Mouse (Mus musculus): ENCODE results near the gene Actr2. TPM values are rescaled to one million over a fixed set of nuclear protein-coding genes. Genes with fewer than 3 reads are reported as not detected.

Gene Actr2
- total RNA-seq, 2 experiments from 2014 or later, result 258 to 277 TPM

DNA sequence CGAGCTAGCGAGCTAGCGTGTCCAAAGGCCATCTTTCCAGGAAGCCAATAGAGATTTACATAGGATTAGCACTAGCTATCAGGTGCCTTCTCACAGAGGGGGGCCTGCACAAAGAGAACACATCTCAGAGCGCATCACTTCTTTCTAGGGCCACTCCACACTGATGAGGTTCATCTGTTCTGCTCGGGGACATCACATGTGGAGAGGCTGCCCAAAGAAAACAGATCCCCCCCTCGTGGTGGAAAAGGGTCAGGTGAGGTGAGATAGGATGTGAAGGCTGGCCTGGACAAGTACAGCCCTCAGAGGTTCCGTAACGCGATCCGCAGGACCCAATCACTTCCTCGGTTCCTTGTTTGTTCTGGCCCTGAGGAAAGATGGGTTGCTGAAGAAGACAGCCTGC, 86.8 kb downstream of the Actr2 start:
- H3K4me3 ChIP-seq, result no peak overlapping the region
- DNase-seq (ENCODE audit: extremely low spot score in 1 of 2, low spot score in 2 of 2), result no peak
- H3K27ac ChIP-seq, result no peak overlapping the region
- no peak for TF ChIP-seq CTCF (IDR thresholded peaks at IDR 0.05)
- intact Hi-C loops (cut with DNase I), result no loop called here

GRCm38 (mm10) chr11:20022911-20023482, 89.7 kb downstream of the Actr2 start:
- TF ChIP-seq CTCF (IDR thresholded peaks at IDR 0.05), result no peak
- intact Hi-C loops (cut with DNase I), result no loop called here

GRCm38 (mm10) chr11:20022462-20022861, 90.3 kb downstream of the Actr2 start:
- no peak for TF ChIP-seq CTCF (IDR thresholded peaks at IDR 0.05)
- intact Hi-C loops (cut with DNase I), result no loop called here

More at GRCm38 (mm10) chr11:20022911-20023482, 89.7 kb downstream of the Actr2 start:
- Histone ChIP-seq H3K4me3 (no peak overlapping the region), H3K27ac (no peak overlapping the region)
- no peak for DNase-seq (ENCODE audit: extremely low spot score in 1 of 2, low spot score in 2 of 2)

DNA sequence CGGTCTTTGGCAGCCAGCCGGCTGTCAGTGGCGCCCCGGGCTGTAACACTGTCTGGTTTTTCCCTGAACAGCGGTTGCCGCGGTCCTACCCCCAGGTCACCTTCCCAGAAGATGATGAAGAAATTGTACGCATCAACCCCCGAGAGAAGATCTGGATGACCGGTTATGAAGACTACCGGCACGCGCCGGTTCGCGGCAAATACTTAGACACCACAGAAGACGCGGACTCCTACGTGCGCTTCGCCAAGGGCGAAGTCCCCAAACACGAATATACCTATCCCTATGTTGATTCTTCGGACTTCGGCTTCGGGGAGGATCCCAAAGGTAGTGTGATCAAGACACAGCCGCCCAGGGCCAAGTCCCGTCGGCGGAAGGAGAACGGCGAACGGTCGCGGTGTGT, 92.0 kb downstream of the Actr2 start:
- no peak for TF ChIP-seq CTCF (IDR thresholded peaks at IDR 0.05)
- intact Hi-C loops (cut with DNase I), result no loop called here
- DNase-seq (ENCODE audit: extremely low spot score in 1 of 2, low spot score in 2 of 2), result no peak
- Histone ChIP-seq H3K4me3 (no peak overlapping the region), H3K27ac (no peak overlapping the region)

More at GRCm38 (mm10) chr11:20022462-20022861, 90.3 kb downstream of the Actr2 start:
- Histone ChIP-seq H3K4me3 (no peak overlapping the region), H3K27ac (no peak overlapping the region)
- DNase-seq (ENCODE audit: extremely low spot score in 1 of 2, low spot score in 2 of 2), result no peak

GRCm38 (mm10) chr11:20018905-20019304, 93.8 kb downstream of the Actr2 start:
- TF ChIP-seq CTCF (IDR thresholded peaks at IDR 0.05), result no peak
- no peak for DNase-seq (ENCODE audit: extremely low spot score in 1 of 2, low spot score in 2 of 2)
- Histone ChIP-seq H3K27ac (no peak overlapping the region), H3K4me3 (no peak overlapping the region)
- intact Hi-C loops (cut with DNase I), result no loop called here

- no peak overlapping the region for H3K4me3 ChIP-seq
- intact Hi-C loops (cut with DNase I), result no loop called here
- H3K27ac ChIP-seq, result no peak overlapping the region
- no peak for TF ChIP-seq CTCF (IDR thresholded peaks at IDR 0.05)
- DNase-seq (ENCODE audit: extremely low spot score in 1 of 2, low spot score in 2 of 2), result no peak
These were observed 94.8 kb downstream of the Actr2 start for GRCm38 (mm10) chr11:20017937-20018336.

DNA sequence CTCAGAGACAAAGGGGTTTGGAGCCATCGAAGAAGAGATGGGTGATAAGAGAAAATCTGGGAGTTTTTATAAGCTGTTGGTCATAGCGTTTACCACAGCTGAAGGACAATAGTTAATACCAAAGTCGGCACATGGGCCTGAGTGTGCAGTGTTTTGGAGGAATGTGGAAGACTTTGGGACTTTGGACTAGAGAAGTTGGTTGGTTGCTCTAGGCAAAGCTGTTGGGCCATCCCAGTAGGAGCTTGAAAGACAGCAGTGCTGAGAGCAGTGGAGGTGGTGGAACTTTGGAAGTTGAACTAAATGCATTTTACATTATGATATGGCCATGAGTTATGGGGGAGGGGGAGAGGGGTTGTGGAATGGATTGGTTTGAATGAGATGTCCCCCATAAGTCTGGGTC, 99.3 kb downstream of the Actr2 start:
- Histone ChIP-seq H3K27ac (no peak overlapping the region), H3K4me3 (no peak overlapping the region)
- TF ChIP-seq CTCF (IDR thresholded peaks at IDR 0.05), result no peak
- DNase-seq (ENCODE audit: extremely low spot score in 1 of 2, low spot score in 2 of 2), result no peak
- intact Hi-C loops (cut with DNase I), result no loop called here

Other genes starting within 250 kb of the Actr2 start
- 100 to 1,000 TPM; 102 to 119 TPM for gene Spred2, start 188.5 kb downstream of the Actr2 start, total RNA-seq (2021)
- 100 to 1,000 TPM; 183 to 193 TPM for gene Rab1a, start 88.5 kb upstream of the Actr2 start, total RNA-seq (2021)
- 10 to 100 TPM; 31.5 to 32.5 TPM for gene Cep68, start 136.5 kb upstream of the Actr2 start, total RNA-seq (2021)
- 10 to 100 TPM; 39.3 to 40.5 TPM for gene Slc1a4, start 219.8 kb upstream of the Actr2 start, total RNA-seq (2021)

Measured in left cerebral cortex, adult 2 months (tissue).